Mouse (Mus musculus) layer of hippocampus, postnatal 10 days (tissue): Measurements from ENCODE around the gene Nisch. TPM values are rescaled to one million over a fixed set of nuclear protein-coding genes. Genes with fewer than 3 reads are reported as not detected.

Source experiments
- DNase-seq, 2 experiments: peaks; one replicate each; pipeline ENCODE4 v3.0.0; 2021; ENCODE audit warnings: low spot score in 2 of 2
- total RNA-seq, 2 experiments: library from RNA; stranded (reverse); gene quantifications; 2 replicates each; pipeline ENCODE4 v1.2.3; 2021

The Nisch gene
- total RNA-seq, 2 experiments from 2014 or later: 424 to 481 TPM

DNA sequence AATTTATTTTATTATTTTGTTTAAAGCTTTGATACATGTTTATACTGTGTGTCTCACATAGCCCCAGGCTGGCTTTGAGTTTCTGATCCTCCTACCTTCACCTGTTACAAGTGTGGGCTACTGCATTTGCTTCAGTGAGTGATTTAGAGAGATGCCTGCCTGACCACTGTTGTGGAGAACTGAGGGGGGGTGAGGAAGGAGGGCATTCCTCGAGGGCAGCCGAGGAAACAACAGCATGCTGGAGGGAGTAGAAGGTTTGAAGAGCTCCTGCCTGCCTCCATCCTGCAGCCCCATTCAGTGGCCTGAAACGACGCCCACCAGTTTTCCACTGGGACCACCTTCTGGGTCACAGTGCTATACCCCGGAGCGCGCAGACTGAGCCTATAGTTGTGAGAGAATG is 51.3 kb downstream of the Nisch start:
- DNase-seq: no peak

DNA sequence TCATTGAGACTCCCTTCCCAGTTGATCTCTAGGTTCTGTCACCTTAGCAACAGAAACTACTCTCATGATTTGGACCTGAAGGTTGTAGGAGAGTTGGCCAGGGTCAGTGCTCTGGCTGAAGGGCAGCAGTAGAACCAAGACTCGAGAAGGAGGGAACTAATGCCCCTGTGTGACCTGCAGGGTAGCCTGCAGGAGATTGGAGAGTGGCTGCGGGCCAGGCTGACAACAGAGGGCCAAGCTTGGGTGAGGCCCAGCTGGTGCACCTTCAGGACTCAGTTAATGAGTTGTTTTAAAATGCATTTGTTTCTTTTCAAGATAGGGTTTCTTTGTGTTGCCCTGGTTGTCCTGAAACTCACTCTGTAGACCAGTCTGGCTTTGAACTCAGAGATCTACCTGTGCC is 51.7 kb downstream of the Nisch start:
- DNase-seq: no peak

DNA sequence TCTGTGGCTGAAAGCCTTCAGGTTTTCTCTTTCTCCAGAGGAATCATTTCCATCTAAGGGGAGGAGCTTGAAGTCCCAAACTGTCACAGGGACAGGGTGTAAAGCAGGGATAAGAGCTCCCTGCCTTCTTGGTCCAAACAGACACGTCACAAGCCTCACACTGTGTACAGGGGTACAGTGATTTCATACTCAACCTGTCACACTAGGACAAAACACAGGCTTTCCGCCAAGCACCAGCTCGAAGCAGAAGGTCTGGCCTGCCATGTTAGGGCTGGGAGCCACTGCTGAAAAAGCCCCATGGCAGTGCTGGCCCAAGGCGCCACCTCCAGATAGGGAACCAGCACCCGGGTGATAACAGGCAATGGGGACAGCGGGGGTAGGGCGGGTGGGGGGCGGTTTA is 52.7 kb downstream of the Nisch start:
- DNase-seq: no peak

DNA sequence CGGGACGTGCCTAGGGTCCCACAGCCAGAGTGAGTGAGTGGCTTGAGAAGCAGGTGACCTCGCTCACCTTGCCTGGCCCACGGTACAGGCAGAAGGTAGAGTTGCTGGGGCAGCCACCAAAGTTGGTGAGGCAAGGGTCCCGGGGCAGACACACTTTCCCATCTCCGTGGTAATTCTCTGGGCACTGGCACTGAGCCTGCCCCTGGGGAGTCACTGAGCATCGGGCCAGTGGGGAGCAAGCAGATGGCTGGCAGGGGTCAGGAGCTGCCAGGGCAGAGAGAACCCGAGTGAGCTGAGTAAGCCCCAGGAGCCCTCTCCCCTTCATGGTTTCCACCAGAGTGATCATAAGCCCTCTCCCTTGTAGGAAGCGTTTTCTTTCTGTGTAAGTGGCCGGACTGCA is 55.1 kb downstream of the Nisch start:
- DNase-seq: no peak

DNA sequence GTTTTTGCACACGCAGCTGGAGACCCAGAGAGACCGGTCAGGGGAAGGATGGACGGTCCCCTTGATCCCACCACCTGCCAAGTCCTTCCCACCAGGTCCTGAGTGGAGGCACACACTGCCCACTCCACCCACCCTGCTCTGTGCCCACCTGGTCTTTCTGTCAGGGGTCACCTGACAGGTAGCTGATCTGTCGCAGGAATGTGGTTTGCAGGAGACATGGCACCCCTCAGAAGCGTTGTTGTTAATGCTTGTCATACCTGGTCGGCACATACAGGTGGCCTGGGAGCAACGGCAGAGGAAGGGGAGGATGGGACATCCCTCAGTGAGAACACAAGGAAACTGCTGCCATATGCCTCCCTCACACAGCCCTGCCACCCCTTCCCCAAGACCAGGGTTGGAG is 55.6 kb downstream of the Nisch start:
- no peak for DNase-seq

DNA sequence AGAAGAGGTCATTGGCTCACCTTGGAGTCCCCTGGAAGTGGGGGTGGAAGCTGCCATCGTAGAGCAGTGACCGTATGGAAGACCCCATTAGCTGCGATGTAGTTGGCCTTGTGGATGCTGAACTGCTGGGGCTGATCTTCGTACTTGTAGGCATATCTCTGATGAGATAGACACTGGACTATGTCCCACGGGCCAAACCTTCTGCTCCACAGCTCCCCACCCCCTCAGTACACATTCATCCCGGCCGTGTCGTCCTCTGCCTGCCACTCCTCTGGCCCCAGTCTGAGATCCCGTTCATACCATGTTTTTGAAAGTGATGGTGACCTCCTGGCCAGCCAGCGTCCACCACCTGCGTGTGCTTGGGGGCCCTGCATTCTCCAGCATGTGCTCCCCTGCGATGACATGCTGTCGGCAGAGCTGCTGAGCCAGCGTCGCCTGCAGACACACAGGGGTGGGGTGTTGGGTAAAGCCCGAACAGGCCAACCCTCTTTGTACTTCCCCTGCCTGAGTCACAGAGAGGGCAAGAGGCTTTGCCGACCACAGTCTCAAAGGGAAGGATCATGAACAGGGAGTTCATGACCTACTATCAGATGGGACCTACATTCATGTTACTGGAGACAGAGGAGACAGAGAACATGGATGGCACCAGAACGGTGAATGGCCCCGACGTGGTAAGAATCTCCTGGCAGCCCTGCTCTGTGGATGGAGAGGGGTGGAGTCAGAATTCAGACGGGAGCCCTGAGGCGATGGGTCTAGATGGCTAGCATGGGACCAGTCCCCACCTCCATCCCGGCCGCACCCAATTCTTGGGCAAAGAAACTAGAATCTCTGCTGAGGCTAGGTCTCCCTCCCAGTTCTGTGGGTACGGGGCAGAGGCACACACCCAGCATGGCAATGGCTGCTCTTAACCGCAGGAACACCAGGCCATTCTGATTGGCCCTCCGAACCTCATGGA is 56.3 kb downstream of the Nisch start:
- DNase-seq: no peak

DNA sequence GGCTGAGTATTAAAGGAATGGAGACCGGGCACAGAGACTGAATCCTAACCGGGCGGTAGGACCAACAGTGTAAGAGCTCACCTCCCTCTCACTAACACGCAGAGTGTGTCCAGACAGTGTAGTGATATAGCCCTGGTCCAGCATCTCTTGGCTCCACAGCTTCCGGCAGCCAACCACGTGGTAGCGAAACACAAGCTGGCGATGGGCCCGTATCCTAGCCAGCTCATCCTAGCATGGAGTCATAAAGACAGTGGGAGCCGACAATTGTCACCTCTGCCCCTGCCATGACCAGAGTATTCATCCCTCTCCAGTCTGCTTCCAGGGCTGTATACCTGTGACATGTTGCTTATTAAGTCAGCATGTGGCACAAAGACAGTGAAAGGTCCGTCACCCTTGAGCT is 71.1 kb downstream of the Nisch start:
- no peak for DNase-seq

DNA sequence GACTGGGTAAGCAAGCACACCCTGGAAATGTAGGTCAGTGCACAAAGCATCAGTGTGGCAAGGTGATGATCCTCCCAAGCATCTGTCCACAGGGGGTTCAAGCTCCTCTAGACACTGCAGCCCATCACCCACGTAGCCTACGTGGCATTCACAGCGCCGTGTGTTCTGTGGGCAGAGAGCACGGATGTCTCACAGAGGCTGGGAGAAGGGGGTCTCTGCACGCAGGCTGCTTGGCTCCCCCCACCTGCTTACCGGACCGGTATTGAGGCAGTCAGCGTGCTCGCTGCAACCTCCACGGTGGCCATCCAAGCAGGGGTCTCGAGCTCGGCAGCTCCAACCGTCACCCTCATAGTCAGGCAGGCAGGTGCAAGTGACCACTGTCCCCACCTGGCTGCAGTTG is 75.7 kb downstream of the Nisch start:
- no peak for DNase-seq

DNA sequence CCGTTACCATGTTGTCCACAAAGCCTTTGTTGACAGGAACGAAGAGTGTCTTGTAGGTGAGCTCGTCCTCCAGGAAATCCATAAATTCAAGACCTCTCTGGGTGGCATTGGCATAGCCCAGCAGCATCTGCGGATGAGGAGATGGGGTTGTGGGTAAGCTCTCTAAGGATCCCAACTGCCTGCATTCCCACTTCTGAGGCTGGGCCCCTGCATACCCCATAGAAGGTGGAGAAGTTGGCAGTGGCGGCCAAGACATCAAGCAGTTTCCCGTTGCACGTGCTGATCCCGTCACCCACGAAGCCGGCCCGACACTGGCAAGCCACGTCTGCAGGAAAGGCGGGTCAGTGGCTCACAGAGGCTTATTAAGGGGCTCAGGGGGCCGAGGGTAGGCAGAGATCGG is 76.6 kb downstream of the Nisch start:
- DNase-seq: no peak

DNA sequence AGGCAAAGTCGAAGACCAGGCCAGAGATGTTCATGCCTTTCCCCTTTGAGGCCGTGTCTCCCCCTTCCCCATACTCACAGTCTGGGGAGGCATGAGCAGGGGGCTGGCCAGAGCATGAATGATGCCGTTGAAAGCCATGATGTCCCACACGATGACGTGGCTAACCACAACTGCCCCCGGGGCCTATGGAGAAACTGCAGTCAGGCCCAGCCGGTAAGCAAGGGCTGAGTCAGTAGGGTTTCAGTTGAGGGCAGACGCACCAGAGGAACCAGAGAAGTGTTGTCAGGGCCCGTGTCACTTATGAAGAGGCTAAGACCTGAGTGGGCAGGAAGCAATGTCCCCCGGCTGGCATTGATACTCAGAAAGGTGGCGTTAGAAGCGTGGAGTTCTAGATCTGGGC is 77.1 kb downstream of the Nisch start:
- DNase-seq: no peak

DNA sequence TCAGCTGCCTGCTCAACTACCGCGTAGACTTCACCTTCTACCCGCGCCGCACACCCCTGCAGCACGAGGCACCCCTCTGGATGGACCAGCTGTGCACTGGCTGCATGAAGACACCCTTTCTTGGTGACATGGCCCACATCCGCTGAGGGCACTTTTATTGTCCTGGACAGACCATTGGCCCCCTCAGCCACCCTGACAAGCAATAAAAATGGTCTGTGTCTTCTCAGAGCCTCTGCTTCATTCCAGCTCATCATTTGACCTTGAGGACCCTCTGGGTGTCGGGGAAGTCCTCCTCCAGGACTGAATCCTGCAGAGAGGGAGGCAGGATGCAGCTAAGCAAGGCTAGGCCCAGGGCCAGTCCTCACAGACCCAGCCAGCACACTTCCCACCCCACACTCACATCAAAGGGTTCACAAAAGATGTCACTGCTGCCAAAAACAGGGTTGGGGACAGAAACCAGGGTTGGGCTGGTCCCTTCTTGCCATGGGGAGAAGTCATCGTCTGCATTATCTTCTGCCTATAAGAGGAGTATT is 77.8 kb downstream of the Nisch start:
- DNase-seq: no peak

DNA sequence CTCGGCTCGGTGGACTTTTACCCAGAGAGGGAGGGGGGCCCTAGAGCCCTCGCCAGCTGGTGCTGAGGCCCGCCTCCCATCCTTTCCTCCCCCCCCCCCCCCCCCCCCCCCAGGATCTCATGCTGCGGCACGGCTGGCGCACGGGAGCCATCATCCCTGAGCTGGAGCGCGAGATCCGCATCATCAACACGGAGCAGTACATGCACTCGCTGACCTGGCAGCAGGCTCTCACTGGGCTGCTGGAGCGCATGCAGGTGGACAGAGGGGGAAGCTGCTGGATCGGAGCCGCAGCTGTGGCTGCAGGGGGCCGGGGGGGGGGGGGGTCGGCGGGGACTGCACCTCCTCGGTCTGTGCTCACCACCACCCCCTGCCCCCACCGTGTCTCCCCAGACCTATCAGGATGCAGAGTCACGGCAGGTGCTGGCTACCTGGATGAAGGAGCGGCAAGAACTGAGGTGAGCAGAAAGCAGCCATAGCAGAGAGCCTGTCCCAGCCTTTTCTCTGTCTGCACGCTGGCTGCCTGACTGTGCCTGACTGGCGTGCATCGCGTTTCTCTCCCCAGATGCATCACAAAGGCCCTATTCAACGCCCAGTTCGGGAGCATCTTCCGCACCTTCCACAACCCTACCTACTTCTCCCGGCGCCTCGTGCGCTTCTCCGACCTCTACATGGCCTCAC is 78.4 kb downstream of the Nisch start:
- DNase-seq: no peak

DNA sequence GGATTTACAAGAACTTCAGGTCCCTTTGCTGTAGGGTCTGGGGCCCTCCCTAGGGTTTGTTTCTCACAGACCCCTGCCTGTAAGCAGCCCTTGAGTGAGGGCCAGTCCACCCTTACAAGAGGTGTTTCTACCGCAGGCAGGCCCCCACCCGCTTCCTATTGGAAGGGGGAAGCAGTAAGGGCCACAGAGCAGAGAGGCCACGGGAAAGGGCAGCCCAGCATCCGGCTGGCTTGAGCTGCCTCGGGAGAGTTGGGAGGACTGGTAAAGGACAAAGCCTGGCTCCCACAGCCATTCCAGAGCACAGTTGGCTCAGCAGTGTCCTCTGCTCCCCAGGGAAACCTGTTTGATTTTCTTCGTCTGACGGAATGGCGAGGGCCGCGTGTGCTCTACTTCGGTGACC is 79.0 kb downstream of the Nisch start:
- DNase-seq: no peak

DNA sequence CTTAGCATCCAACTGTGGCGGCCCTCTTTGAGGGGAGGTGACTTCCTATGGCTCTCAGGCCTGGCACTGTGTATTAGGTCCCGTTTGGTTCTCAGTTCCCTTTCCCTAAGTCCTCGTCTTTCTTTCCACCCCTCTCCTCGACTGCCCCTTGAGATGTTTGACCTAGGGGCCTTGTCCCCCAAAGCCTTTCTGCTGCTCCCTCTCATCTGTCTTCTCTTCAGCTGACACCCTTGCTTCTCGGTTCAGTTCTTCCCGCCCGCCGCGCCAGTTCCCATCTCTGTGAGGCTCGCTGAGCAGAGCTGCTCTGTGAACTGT is 79.5 kb downstream of the Nisch start:
- no peak for DNase-seq

DNA sequence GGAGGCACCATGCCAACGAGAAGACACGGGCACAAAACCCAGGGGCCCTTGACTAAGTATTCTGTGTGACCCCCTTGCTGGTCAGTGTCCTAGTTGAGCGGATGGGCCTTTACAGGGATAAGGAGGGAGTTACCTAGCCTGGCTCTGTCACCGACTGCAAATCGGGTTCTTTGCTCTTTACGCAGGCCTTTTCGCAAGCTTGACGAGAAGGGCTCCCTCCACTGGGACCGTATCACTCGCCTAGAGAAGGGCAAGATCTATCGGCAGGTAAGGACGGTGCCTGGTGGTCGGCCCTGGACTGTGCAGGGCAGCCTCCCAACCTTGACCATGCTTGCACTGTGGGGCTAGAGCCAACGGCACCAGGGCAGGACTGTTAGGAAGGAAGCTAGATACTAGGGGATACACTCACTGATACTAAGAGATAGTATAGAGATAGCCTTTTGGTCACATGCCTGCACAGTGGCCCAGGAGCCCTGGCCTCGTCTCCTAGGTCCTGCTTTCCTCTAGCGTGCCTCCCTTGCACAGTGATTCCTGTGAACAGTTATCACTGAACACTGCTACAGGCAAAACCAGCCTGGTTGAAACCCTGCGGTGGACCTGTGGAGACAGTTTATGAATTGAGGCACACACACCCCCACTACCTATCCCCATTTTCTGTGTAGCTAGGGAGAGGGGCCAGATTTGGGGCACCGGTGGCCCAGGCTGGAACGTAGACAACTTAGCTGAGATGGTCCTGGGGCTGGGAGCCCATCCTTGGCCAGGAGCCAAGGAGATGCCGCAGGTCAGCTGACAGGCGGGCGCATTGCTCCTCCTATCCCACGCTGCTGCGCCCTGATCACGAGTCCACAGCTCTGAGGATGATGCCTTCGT is 80.1 kb downstream of the Nisch start:
- no peak for DNase-seq

DNA sequence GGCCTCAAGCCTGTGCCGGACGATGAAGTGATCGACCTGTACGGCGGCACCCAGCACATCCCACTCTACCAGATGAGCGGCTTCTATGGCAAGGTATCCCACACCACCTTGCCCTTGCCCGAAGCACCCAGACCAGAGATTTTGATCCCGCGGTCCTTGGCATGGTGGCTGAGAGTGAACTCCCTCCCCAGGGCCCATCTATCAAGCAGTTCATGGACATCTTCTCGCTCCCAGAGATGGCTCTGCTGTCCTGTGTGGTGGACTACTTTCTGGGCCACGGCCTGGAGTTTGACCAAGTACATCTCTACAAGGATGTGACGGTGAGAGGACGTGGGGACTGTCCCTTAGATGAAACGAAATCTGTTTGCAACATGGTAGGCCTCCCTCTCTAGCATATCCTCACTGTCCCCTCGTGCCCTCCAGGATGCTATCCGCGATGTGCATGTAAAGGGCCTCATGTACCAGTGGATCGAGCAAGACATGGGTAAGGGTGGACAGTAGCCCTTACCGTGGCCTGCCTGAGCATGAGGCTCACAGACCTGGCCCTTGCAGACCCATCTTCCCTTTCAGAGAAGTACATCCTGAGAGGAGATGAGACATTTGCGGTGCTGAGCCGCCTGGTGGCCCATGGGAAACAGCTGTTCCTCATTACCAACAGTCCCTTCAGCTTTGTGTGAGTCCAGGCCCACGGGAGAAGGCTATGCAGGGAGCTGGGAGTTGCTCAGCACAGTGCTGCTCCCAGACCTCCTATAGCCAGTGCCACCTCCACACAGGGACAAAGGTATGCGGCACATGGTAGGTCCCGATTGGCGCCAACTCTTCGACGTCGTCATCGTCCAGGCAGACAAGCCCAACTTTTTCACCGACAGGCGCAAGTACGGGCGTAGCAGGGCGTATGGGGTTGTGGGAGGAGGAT is 81.0 kb downstream of the Nisch start:
- no peak for DNase-seq

DNA sequence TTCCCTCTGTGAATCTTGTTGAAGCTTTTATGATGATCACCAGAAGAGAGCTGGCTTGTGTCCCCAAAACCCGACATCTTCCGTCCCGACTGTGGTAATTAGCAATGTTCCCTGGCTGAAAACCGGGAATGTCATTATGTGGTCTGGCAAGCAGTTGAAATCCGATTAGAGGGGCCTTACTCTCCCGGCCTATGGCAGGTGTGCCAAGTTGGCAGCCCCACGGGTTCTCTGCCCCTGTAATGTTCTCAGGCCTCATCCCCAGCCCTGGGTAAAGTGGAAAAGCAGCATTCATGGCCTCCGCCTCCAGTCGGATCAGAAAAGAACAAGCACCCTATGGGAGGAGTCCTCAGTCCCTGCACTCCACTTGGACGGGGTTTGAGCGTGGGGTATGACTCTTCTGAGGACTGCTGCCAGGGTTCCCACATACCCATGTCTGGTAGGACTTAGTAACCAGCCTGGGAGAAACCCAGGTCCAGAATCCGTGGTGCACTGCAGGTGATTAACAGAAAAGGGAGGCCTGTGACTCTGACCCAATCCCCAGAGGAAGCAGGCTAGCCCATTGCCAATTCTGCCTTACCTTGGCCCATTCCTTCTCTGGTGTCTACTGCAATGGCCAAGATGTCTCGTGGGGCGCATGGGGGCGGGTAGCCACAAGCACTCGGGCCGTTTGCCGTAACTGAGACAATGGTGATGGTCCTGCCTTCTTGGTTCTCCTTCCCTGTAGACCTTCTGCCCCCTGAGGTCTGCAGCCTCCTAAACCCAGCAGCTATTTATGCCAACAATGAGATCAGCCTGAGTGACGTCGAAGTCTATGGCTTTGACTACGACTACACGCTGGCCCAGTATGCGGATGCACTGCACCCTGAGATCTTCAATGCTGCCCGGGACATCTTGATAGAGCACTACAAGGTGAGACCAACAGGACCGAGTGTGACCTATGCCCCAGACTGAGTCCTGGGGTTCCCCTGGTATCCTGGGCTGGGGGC is 82.4 kb downstream of the Nisch start:
- peak; percentile 57 to 61 for DNase-seq

DNA sequence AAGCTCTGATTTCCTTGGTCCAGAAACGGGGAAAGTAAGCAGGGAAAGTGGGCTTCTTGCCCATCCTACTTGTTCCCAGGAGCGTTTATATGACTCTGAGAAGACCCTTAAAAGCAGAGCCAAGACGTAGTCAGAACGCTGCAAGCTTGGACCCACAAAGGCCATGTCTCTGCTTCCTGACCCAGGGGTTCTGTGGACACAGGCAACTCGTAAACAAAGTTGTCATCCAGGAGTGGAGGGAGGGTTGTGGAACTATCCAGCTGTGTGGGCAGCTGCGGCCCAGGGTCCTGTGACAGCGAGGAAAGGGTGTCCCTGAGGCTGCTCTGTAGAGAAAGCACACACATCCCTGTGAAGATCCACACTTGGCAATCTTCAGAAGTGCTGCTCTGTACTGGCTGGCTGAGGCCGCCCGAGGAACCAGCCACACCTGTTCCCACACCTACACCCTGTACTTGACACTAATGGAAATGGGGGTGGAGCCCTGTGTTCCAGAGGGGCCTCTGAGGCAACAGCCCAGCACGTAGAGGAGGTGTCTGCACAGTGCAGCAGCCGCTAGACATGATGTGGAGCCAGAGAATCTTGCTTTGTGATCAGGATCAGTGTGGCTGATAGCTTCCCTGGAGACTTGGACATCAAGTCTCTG is 83.6 kb downstream of the Nisch start:
- DNase-seq: no peak

DNA sequence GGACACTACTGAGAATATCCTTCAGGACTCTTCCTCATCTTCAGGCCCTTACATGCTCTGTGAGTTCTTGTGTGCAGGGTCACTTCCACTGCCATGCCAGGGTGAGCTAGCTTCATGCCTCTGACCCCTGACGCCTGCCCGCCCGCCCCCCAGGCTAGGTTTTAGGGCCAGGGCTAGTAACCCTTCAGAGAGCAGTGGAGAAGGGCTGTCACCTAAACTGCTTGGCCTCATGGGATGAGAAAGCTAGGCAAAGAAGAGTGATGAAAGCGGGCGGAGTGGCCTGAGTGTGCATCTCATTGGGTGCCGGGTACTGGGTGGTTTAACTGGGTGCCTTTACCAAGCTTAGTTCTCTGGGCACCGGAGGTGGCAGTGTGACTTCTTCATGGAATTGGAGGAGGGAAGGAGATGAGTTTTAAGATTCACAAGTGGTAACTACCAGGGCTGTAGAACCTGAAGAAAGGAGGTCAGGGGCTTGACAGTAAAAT is 84.2 kb downstream of the Nisch start:
- DNase-seq: no peak
